Mouse (Mus musculus) ES-E14 (cell line): Measurements from ENCODE around the gene Setd1b. TPM values are rescaled to one million over a fixed set of nuclear protein-coding genes. Genes with fewer than 3 reads are reported as not detected.

Experiments used
- total RNA-seq: library from RNA; depleted of rRNA; stranded (reverse); fragments of 300-350 nt; gene quantifications from 2 replicates; pipeline ENCODE4 v1.2.3, GENCODE M21; 2012; rRNA removed

Setd1b gene
- total RNA-seq, 1 experiment: 7.6 TPM

Other genes with a start within 250 kb of the Setd1b start
- 66.1 and 68.6 TPM in 2 replicates for gene Kdm2b, start 152.4 kb upstream of the Setd1b start, total RNA-seq
- gene Orai1, start 127.1 kb upstream of the Setd1b start, total RNA-seq: 20.0 and 33.4 TPM in 2 replicates
- gene Morn3, start 95.2 kb upstream of the Setd1b start, total RNA-seq: 0.62 and 0.63 TPM in 2 replicates
- gene Tmem120b, start 73.8 kb upstream of the Setd1b start, total RNA-seq: 21.9 and 29.4 TPM in 2 replicates
- gene Rhof, start 9.5 kb upstream of the Setd1b start, total RNA-seq: 2.3 and 2.5 TPM in 2 replicates
- 22.9 and 27.0 TPM in 2 replicates for gene Psmd9, start 27.2 kb downstream of the Setd1b start, total RNA-seq
- gene Hpd, start 40.5 kb downstream of the Setd1b start, total RNA-seq: not detected in 2 replicates
- 0.36 and 0.42 TPM in 2 replicates for gene Wdr66, start 109.9 kb downstream of the Setd1b start, total RNA-seq
- 8.0 and 13.7 TPM in 2 replicates for gene Bcl7a, start 201.6 kb downstream of the Setd1b start, total RNA-seq